Mouse (Mus musculus): ENCODE results near the gene Phf21a. TPM values are rescaled to one million over a fixed set of nuclear protein-coding genes. Genes with fewer than 3 reads are reported as not detected.

Gene Phf21a
- 43.7 and 44.1 TPM in 2 replicates for polyA plus RNA-seq (2016; fragmentation: Nextera tagmentation; extraction: Ambion mirVana)

DNA sequence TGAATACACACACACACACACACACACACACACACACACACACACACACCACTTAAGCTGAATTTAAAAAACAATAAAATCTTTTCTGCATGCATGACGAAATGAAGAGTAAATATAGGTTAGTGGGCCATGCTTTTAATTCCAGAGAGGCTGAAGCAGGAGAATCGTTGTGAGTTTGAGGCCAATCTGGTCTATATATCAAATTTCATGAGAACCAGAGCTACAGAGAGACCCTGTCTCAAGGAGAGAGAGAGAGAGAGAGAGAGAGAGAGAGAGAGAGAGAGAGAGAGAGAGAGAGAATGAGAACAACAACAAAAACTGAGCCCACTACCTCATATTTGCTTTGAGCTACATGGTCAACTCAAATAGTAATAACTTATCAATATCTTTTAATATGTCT is at the start of gene Phf21a:
TSS of gene Phf21a (plus strand) at position 301 of the 400 bp plus-strand sequence.
- Histone ChIP-seq H3K4me1 (no peaks in the 10 kb centered on the region), H3K9me3 (no peaks in the 10 kb centered on the region), H3K4me3 (replicated peaks) (no peak within 1 kb of the TSS), H3K9ac (no peak within 1 kb of the TSS), H3K27ac (no peak within 1 kb of the TSS), H3K4me2 (no peak within 1 kb of the TSS), H3K36me3 (replicated peaks) (no peaks in the 10 kb centered on the region), H3K27me3 (no peaks in the 10 kb centered on the region)
- WGBS: 83% methylated on average over 2 of the region's 2 CpGs
- no peak for ATAC-seq (ENCODE audit: low FRiP score)

DNA sequence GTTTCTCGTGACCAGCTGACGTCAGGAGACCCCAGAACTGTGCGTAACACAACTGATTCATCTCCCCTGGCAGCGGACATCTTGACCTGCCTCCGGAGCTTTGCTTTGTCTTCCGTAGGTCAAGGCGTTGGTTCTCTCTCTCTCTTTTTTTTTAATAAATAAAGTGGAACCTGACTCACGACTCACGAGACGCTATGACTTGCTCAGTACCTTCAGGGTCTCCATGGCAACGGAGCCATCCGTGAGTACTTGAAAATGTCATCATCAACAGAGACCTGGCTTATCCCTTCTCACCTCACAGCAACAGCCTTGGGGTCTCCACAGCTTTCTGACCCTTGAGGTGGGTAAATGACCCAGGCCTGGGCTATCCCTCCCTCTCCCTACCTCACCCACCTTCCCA is 49.6 kb upstream of the Phf21a start:
- WGBS: 90% methylated on average over 12 of the region's 12 CpGs
- no peak overlapping the region for H3K27ac ChIP-seq
- H3K4me2 ChIP-seq: no peak overlapping the region
- H3K9ac ChIP-seq: no peak overlapping the region
- no peaks in the 10 kb centered on the region for H3K9me3 ChIP-seq
- no peaks in the 10 kb centered on the region for H3K4me1 ChIP-seq
- H3K36me3 ChIP-seq (replicated peaks): no peaks in the 10 kb centered on the region
- no peak overlapping the region for H3K4me3 ChIP-seq (replicated peaks)
- no peaks in the 10 kb centered on the region for H3K27me3 ChIP-seq
- no peak for ATAC-seq (ENCODE audit: low FRiP score)

DNA sequence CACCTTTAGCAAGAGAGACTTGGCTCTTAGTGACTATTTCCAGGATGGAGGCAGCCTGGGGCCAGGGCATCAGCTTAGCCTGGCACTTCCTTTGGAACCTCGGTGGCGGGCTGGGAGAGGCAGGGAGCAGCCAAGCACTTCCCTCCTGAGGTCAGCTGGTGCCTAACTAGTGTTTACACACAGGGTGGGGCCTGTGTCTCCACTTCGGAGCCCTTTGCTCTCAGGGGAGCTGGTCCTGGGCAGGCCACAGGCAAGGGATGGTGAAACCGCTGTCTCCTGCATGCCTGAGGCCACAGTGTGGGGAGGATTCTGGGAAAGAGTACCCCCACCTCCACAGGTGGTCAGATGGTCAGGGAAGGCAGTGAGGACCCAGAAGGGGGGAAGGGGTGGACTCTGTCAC is 45.3 kb upstream of the Phf21a start:
- Histone ChIP-seq H3K27me3 (0 out of 2 replicates have a peak, but pooled peaks cover 3% of the 10 kb centered on the region), H3K27ac (no peak overlapping the region), H3K9ac (no peak overlapping the region), H3K4me1 (no peaks in the 10 kb centered on the region), H3K9me3 (no peaks in the 10 kb centered on the region), H3K4me2 (no peak overlapping the region), H3K4me3 (replicated peaks) (no peak overlapping the region), H3K36me3 (replicated peaks) (no peaks in the 10 kb centered on the region)
- WGBS: 30% methylated on average over 4 of the region's 4 CpGs
- ATAC-seq (ENCODE audit: low FRiP score): no peak

DNA sequence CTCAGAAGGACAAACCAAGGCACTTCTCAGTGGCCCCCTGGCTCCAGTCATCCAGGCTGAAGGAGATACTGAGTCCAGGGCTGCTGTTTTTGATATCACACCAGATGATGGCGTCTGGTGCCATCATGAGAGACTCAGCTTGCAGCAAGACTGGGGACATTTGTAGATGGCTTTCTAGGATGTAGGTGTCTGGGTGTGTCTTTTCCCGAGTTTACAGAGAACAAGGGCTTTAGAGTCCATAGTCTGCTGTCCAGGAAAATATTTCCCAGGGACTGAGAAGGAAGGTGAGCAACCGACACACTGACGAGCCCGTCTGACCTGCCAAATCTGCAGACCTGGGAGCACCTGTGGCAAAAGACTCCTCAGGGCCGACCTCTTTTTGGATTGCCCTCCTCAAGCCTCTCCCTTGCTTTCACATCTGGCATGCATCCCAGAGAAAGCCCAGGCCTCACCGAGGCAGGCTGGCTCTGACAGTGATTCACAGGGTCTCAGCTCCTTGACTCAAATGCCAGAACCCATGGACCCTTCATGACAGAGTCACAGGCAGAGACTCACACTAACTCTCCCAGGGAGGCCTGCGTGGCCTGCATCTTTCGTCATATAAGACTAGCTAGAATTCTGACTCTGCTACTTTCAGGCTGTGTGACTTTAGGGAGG is 44.8 kb upstream of the Phf21a start:
- 75% methylated on average over 9 of the region's 9 CpGs for WGBS
- H3K4me2 ChIP-seq: no peak overlapping the region
- H3K27me3 ChIP-seq: peaks cover 8% of the 10 kb centered on the region
- no peak overlapping the region for H3K9ac ChIP-seq
- H3K9me3 ChIP-seq: no peaks in the 10 kb centered on the region
- no peak for ATAC-seq (ENCODE audit: low FRiP score)
- no peak overlapping the region for H3K4me3 ChIP-seq (replicated peaks)
- no peak overlapping the region for H3K27ac ChIP-seq
- H3K36me3 ChIP-seq (replicated peaks): no peaks in the 10 kb centered on the region
- H3K4me1 ChIP-seq: no peaks in the 10 kb centered on the region

DNA sequence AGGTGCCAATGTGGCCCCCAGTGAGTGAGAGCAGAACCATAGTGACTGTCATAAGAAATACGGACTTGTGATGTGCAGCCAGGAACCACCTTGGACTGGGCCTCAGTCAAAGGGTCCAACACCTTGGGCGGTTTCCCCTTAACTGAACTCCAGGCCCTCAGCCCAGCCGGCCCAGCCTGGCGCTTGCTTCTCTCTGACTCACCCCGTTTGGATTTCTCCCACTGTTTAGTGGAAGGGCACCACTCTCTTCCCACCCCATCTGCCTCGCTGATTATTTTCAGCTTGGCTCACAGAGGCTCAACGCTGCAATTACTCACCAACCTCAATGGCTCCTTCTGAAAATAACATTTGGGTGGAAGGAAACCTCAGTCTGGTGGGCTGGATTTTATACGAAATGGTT is 40.7 kb upstream of the Phf21a start:
- Histone ChIP-seq H3K36me3 (replicated peaks) (no peaks in the 10 kb centered on the region), H3K27me3 (peaks cover 40% of the 10 kb centered on the region), H3K4me2 (no peak overlapping the region), H3K4me1 (peaks cover 12% of the 10 kb centered on the region), H3K27ac (no peak overlapping the region), H3K9me3 (no peaks in the 10 kb centered on the region), H3K9ac (no peak overlapping the region), H3K4me3 (replicated peaks) (no peak overlapping the region)
- 89% methylated on average over 8 of the region's 8 CpGs for WGBS
- no peak for ATAC-seq (ENCODE audit: low FRiP score)

DNA sequence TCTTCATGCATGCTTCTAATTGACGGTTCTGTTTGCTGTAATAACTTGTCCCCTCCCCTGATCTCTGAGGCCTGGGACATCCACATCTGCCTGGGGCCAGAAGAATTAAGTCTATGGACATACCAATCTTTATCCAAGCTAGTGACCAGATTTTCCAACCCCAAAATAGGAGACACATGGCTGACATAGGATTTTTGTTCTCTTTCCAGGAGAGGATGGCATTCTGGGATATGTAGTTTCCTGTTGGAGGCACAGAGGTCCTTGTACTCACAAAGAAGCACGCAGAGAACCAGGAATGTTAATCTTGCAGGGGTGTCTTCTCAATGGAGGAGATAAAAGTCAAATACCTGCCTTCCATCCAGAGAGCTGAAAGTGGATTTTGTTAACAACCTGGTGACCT is 40.2 kb upstream of the Phf21a start:
- ATAC-seq (ENCODE audit: low FRiP score): no peak
- H3K27me3 ChIP-seq: peaks cover 45% of the 10 kb centered on the region
- WGBS: 56% methylated on average over 2 of the region's 2 CpGs

DNA sequence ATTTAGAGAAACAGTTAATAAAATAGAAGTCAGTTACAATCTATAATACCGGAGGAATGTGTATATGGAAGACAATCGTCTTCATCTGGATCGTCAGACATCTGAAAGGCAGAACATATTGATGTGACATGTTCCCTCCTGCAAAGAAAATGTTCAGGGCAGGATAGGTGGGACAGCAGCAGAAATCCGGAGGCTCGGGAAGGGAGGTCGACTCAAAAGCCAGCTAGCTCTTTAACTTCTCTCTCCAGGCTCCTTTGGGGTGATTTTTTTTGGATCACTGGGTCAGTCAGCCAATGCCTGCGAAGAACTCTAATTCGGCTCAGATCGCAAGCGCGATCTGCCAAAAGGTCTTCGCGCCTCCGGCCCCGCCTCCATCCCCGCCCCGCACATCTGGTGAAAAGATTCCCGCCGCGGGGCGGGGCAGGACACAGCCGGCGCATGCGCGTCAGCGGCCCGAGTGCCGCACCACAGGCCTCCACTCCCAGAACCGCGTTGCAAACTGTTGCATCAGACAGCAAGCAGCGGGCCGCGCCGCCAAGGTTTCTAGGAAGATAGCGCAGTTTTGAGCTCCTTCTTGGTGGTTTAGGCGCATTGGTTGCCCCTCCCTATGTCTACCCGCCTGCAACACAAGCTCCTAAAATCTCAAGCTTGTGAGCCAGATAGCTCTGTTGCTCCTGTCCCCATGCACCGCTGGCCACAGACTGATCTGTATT is 37.7 kb upstream of the Phf21a start:
- H3K27me3 ChIP-seq: peaks cover 62% of the 10 kb centered on the region
- WGBS: 5% methylated on average over 38 of the region's 38 CpGs
- peak overlapping the region; percentile 71 for H3K27ac ChIP-seq
- H3K9ac ChIP-seq: peak overlapping the region; percentile 43; the same call in 1 of the 2 replicates
- peaks cover 25% of the 10 kb centered on the region for H3K4me1 ChIP-seq
- ATAC-seq (ENCODE audit: low FRiP score): peak; percentile 61
- H3K4me2 ChIP-seq: peak overlapping the region; percentile 70
- H3K9me3 ChIP-seq: no peaks in the 10 kb centered on the region
- no peaks in the 10 kb centered on the region for H3K36me3 ChIP-seq (replicated peaks)
- H3K4me3 ChIP-seq (replicated peaks): peak overlapping the region; percentile 37

More for the DNA sequence above, 40.2 kb upstream of the Phf21a start:
- no peak overlapping the region for H3K4me2 ChIP-seq
- no peaks in the 10 kb centered on the region for H3K36me3 ChIP-seq (replicated peaks)
- H3K4me1 ChIP-seq: peaks cover 12% of the 10 kb centered on the region
- no peak overlapping the region for H3K9ac ChIP-seq
- H3K9me3 ChIP-seq: no peaks in the 10 kb centered on the region
- H3K27ac ChIP-seq: no peak overlapping the region
- no peak overlapping the region for H3K4me3 ChIP-seq (replicated peaks)

DNA sequence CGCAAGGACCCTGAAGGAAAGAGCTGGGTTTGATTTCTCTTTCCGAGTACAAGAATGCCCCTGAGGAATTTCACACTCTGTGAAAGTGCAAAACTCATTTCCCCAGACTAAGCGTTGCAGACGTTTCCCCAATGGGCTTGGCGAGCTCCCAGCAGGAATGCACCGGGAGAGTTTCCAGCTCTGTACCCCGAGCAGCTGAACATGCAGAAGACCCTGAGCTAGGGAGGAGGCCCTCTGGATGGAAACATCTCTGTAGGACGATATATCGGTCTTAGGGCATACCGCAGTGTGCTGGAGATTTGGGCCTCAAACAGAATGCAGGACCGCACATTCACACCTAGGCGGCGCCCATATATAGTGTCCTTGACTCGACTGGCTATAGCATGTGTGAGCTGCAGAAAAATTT is 37.1 kb upstream of the Phf21a start:
- no peaks in the 10 kb centered on the region for H3K9me3 ChIP-seq
- H3K9ac ChIP-seq: peak overlapping the region; percentile 43; the same call in 1 of the 2 replicates
- H3K4me1 ChIP-seq: peaks cover 26% of the 10 kb centered on the region
- 4% methylated on average over 14 of the region's 14 CpGs for WGBS
- 0 out of 2 replicates have a peak, but pooled peaks have one; percentile 30 for ATAC-seq (ENCODE audit: low FRiP score)
- H3K27ac ChIP-seq: peak overlapping the region; percentile 71
- H3K4me3 ChIP-seq (replicated peaks): peak overlapping the region; percentile 37
- peaks cover 68% of the 10 kb centered on the region for H3K27me3 ChIP-seq
- H3K36me3 ChIP-seq (replicated peaks): no peaks in the 10 kb centered on the region
- peak overlapping the region; percentile 70 for H3K4me2 ChIP-seq

DNA sequence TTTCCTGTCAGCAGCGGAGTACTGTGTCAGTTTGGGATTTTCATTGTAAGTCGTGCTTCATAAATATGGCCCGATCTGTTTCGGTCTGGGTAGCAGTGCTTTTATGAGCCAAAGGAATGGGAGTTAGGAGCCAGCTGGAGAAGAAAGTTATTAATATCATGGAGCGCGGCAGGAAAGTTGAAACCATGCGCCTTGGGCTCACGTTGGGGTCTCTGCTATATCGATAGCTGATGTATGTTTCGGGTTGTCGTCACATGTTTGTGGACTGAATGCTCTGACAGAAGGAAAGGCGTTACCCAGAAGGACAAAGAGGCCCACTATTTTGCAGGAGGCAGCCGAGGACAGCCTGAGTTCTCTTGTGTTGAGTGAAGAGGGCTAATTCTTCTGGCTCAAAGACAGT is 36.2 kb upstream of the Phf21a start:
- no peak for ATAC-seq (ENCODE audit: low FRiP score)
- no peak overlapping the region for H3K9ac ChIP-seq
- WGBS: 84% methylated on average over 13 of the region's 13 CpGs
- H3K4me3 ChIP-seq (replicated peaks): no peak overlapping the region
- no peak overlapping the region for H3K27ac ChIP-seq
- H3K9me3 ChIP-seq: no peaks in the 10 kb centered on the region
- H3K36me3 ChIP-seq (replicated peaks): no peaks in the 10 kb centered on the region
- no peak overlapping the region; the same call in 1 of the 2 replicates for H3K4me2 ChIP-seq
- H3K4me1 ChIP-seq: peaks cover 26% of the 10 kb centered on the region
- H3K27me3 ChIP-seq: peaks cover 69% of the 10 kb centered on the region

DNA sequence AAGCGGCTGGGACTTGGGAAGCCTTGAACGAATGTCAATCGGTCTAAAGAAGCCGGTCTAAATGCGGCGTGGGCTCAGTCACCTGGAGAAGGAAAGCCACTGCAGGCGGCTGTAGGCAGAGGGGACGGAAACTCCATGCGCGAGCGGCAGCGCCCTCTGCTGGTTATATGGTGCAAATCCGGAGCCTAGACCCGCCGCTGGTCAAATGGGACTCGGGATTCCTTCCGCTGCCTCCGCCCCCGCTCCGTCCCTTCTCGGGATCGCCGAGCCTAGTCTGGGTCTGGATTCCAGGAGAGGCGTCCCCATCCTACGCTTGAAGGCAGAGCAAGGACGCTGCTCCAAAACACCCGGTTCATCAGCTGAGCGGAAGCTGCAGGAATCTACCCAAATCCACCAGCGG is 34.4 kb upstream of the Phf21a start:
- Histone ChIP-seq H3K27me3 (peaks cover 63% of the 10 kb centered on the region), H3K4me2 (peak overlapping the region; percentile 91)

DNA sequence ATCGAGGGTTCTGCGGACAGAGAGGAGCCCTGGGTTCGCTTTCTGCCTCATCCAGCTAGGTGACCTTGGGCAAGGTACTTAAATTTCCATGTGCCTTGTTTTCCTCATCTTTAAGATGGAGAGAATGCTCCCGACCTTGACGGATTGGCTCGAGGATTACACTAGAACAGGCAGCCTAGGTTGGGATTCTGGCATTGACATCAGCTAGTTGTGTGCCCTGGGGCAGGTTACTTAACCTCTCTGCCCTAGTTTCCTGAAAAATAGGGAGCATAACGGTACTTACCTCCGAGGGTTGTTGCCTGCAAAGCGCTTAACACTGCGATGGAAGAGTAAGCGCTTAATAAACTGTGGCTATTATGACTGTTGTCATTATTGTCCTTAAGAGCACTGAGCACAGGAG is 34.0 kb upstream of the Phf21a start:
- Histone ChIP-seq H3K9ac (peak overlapping the region; percentile 67), H3K27me3 (peaks cover 59% of the 10 kb centered on the region), H3K4me1 (peaks cover 26% of the 10 kb centered on the region), H3K27ac (no peak overlapping the region), H3K36me3 (replicated peaks) (no peaks in the 10 kb centered on the region), H3K4me2 (peak overlapping the region; percentile 91), H3K9me3 (no peaks in the 10 kb centered on the region), H3K4me3 (replicated peaks) (peak overlapping the region; percentile 64)
- ATAC-seq (ENCODE audit: low FRiP score): no peak
- WGBS: 2% methylated on average over 11 of the region's 11 CpGs

More for the DNA sequence above, 34.4 kb upstream of the Phf21a start:
- no peaks in the 10 kb centered on the region for H3K36me3 ChIP-seq (replicated peaks)
- H3K9me3 ChIP-seq: no peaks in the 10 kb centered on the region
- ATAC-seq (ENCODE audit: low FRiP score): peak; percentile 73
- H3K9ac ChIP-seq: peak overlapping the region; percentile 67; the same call in 1 of the 2 replicates
- no peak overlapping the region for H3K27ac ChIP-seq
- peak overlapping the region; percentile 64 for H3K4me3 ChIP-seq (replicated peaks)
- WGBS: under 1% methylated on average over 29 of the region's 29 CpGs
- H3K4me1 ChIP-seq: peaks cover 26% of the 10 kb centered on the region

DNA sequence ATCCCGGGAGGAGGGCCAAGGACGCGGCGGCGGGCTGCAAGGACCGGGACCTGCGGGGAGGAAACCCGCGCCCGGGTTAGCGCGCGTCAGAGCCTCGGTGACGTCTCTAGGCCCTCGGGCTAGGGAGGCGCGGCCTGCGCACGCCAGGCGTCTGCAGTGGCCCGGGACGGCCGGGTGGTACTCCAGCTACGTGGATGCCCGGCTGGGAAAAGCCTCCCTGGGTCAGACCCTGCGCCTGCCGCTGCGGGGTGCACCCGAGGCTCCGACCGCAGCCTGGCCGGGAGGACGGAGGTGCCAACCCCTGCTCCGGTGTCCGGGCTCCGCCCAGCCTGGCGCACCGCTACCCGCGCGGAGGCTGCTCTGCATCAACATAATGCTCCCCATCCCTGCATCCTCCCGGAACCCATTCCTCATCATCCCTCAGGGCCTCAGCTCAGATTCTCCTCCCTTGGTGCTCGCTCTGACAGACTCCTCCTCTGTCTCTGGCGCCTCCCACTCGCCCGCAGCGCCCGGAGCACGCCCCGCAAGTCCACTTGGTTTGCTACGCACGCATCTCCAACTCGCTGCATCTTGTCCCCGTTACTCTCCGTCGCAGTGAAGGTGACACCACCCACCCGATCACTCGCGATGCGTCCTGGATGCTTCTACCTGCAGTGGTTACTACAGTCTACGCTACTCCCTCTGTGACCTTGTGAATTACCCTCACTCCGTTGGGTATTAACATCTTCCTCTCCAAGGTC is 33.3 kb upstream of the Phf21a start:
- peak overlapping the region; percentile 67 for H3K9ac ChIP-seq
- H3K4me1 ChIP-seq: peaks cover 26% of the 10 kb centered on the region
- peak overlapping the region; percentile 91 for H3K4me2 ChIP-seq
- H3K4me3 ChIP-seq (replicated peaks): peak overlapping the region; percentile 64
- H3K27me3 ChIP-seq: peaks cover 52% of the 10 kb centered on the region
- no peak overlapping the region for H3K27ac ChIP-seq
- peak; percentile 81 for ATAC-seq (ENCODE audit: low FRiP score)
- WGBS: under 1% methylated on average over 63 of the region's 63 CpGs
- H3K36me3 ChIP-seq (replicated peaks): no peaks in the 10 kb centered on the region
- no peaks in the 10 kb centered on the region for H3K9me3 ChIP-seq
